Mouse (Mus musculus): Measurements from ENCODE around the gene Tubd1. TPM values are rescaled to one million over a fixed set of nuclear protein-coding genes. Genes with fewer than 3 reads are reported as not detected.

Gene Tubd1
- polyA plus RNA-seq (2014; fragmentation: Illumina TruSeq; extraction: RNeasy Lipid Tissue Mini Kit (QIAGEN cat#74804); ENCODE audit: low replicate concordance), result 5.4 TPM

GRCm38 (mm10) chr11:86544639-86545299 lies at the start of gene Tubd1, which contains the start of gene Rps6kb1:
Gene Tubd1 (plus strand): TSS chr11:86544991.
Gene Rps6kb1 (minus strand): TSS chr11:86544805.

Other genes with a start within 250 kb of the Tubd1 start
- gene Med13, start 187.4 kb upstream of the Tubd1 start, polyA plus RNA-seq (2014; fragmentation: Illumina TruSeq; extraction: RNeasy Lipid Tissue Mini Kit (QIAGEN cat#74804); ENCODE audit: low replicate concordance), result 120 TPM
- 92.9 TPM for gene Rnft1, start 60.3 kb upstream of the Tubd1 start, polyA plus RNA-seq (2014; fragmentation: Illumina TruSeq; extraction: RNeasy Lipid Tissue Mini Kit (QIAGEN cat#74804); ENCODE audit: low replicate concordance)
- gene Rps6kb1, start 186 bp upstream of the Tubd1 start, polyA plus RNA-seq (2014; fragmentation: Illumina TruSeq; extraction: RNeasy Lipid Tissue Mini Kit (QIAGEN cat#74804); ENCODE audit: low replicate concordance), result 53.0 TPM
- 856 TPM for gene Vmp1, start 138.8 kb downstream of the Tubd1 start, polyA plus RNA-seq (2014; fragmentation: Illumina TruSeq; extraction: RNeasy Lipid Tissue Mini Kit (QIAGEN cat#74804); ENCODE audit: low replicate concordance)
- 13.6 TPM for gene Ptrh2, start 139.0 kb downstream of the Tubd1 start, polyA plus RNA-seq (2014; fragmentation: Illumina TruSeq; extraction: RNeasy Lipid Tissue Mini Kit (QIAGEN cat#74804); ENCODE audit: low replicate concordance)
- gene Cltc, start 212.6 kb downstream of the Tubd1 start, polyA plus RNA-seq (2014; fragmentation: Illumina TruSeq; extraction: RNeasy Lipid Tissue Mini Kit (QIAGEN cat#74804); ENCODE audit: low replicate concordance), result 551 TPM